Mouse (Mus musculus): Measurements from ENCODE around the gene Zfp609. TPM values are rescaled to one million over a fixed set of nuclear protein-coding genes. Genes with fewer than 3 reads are reported as not detected.

Zfp609 gene
- polyA plus RNA-seq, 1 experiment = 47.0 TPM

- Histone ChIP-seq H3K36me3 (ENCODE audit: control insufficient read depth, insufficient read depth, low read length, poor library complexity, severe bottlenecking) (no peaks in the 10 kb centered on the region), H3K9me3 (replicated peaks; ENCODE audit: control insufficient read depth, insufficient read depth, low read length, poor library complexity, severe bottlenecking) (no peaks in the 10 kb centered on the region), H3K4me1 (ENCODE audit: control insufficient read depth, insufficient read depth, low read length) (peaks cover 1% of the 10 kb centered on the region), H3K27ac (ENCODE audit: insufficient read depth, low read length) (no peak overlapping the region; the same call in 1 of the 2 replicates), H3K27me3 (ENCODE audit: control insufficient read depth, insufficient read depth, low read length, poor library complexity, severe bottlenecking) (no peaks in the 10 kb centered on the region), H3K4me3 (ENCODE audit: low read depth, low read length) (peak overlapping the region; percentile 79), H3K9ac (ENCODE audit: low read depth, poor library complexity, severe bottlenecking) (peak overlapping the region; percentile 88)
- TF ChIP-seq CTCF (IDR thresholded peaks at IDR 0.05; ENCODE audit: low read depth, low read length) (no peak), POLR2A (IDR thresholded peaks at IDR 0.05; ENCODE audit: insufficient read depth, low read length) (no peak), EP300 (IDR thresholded peaks at IDR 0.05; ENCODE audit: insufficient read depth, low read depth, low read length) (no peak)
These were observed 150.3 kb downstream of the Zfp609 start for GRCm38 (mm10) chr9:65677119-65677462.

GRCm38 (mm10) chr9:65676358-65677118 is 150.8 kb downstream of the Zfp609 start:
- Histone ChIP-seq H3K27ac (ENCODE audit: insufficient read depth, low read length) (no peak overlapping the region; the same call in 1 of the 2 replicates), H3K9ac (ENCODE audit: low read depth, poor library complexity, severe bottlenecking) (peak overlapping the region; percentile 88), H3K4me3 (ENCODE audit: low read depth, low read length) (peak overlapping the region; percentile 79), H3K4me1 (ENCODE audit: control insufficient read depth, insufficient read depth, low read length) (peaks cover 1% of the 10 kb centered on the region), H3K36me3 (ENCODE audit: control insufficient read depth, insufficient read depth, low read length, poor library complexity, severe bottlenecking) (no peaks in the 10 kb centered on the region), H3K9me3 (replicated peaks; ENCODE audit: control insufficient read depth, insufficient read depth, low read length, poor library complexity, severe bottlenecking) (no peaks in the 10 kb centered on the region), H3K27me3 (ENCODE audit: control insufficient read depth, insufficient read depth, low read length, poor library complexity, severe bottlenecking) (no peaks in the 10 kb centered on the region)
- TF ChIP-seq CTCF (IDR thresholded peaks at IDR 0.05; ENCODE audit: low read depth, low read length) (no peak), EP300 (IDR thresholded peaks at IDR 0.05; ENCODE audit: insufficient read depth, low read depth, low read length) (no peak), POLR2A (IDR thresholded peaks at IDR 0.05; ENCODE audit: insufficient read depth, low read length) (no peak)

- Histone ChIP-seq H3K9ac (ENCODE audit: low read depth, poor library complexity, severe bottlenecking) (peak overlapping the region; percentile 32; the same call in 1 of the 2 replicates), H3K4me1 (ENCODE audit: control insufficient read depth, insufficient read depth, low read length) (peaks cover 3% of the 10 kb centered on the region), H3K27me3 (ENCODE audit: control insufficient read depth, insufficient read depth, low read length, poor library complexity, severe bottlenecking) (no peaks in the 10 kb centered on the region), H3K27ac (ENCODE audit: insufficient read depth, low read length) (no peak overlapping the region), H3K9me3 (replicated peaks; ENCODE audit: control insufficient read depth, insufficient read depth, low read length, poor library complexity, severe bottlenecking) (no peaks in the 10 kb centered on the region), H3K4me3 (ENCODE audit: low read depth, low read length) (peak overlapping the region; percentile 24), H3K36me3 (ENCODE audit: control insufficient read depth, insufficient read depth, low read length, poor library complexity, severe bottlenecking) (no peaks in the 10 kb centered on the region)
- no peak for TF ChIP-seq POLR2A (IDR thresholded peaks at IDR 0.05; ENCODE audit: insufficient read depth, low read length)
- TF ChIP-seq EP300 (IDR thresholded peaks at IDR 0.05; ENCODE audit: insufficient read depth, low read depth, low read length) = no peak
- TF ChIP-seq CTCF (IDR thresholded peaks at IDR 0.05; ENCODE audit: low read depth, low read length) = no peak
These were observed 151.7 kb downstream of the Zfp609 start for GRCm38 (mm10) chr9:65675461-65676357.

GRCm38 (mm10) chr9:65672996-65673395 is 154.4 kb downstream of the Zfp609 start:
- H3K27ac ChIP-seq (ENCODE audit: insufficient read depth, low read length) = peak overlapping the region; percentile 0; the same call in 1 of the 2 replicates
- H3K4me1 ChIP-seq (ENCODE audit: control insufficient read depth, insufficient read depth, low read length) = peaks cover 3% of the 10 kb centered on the region
- H3K9me3 ChIP-seq (replicated peaks; ENCODE audit: control insufficient read depth, insufficient read depth, low read length, poor library complexity, severe bottlenecking) = no peaks in the 10 kb centered on the region
- no peak for TF ChIP-seq POLR2A (IDR thresholded peaks at IDR 0.05; ENCODE audit: insufficient read depth, low read length)
- no peak for TF ChIP-seq EP300 (IDR thresholded peaks at IDR 0.05; ENCODE audit: insufficient read depth, low read depth, low read length)
- TF ChIP-seq CTCF (IDR thresholded peaks at IDR 0.05; ENCODE audit: low read depth, low read length) = no peak
- H3K9ac ChIP-seq (ENCODE audit: low read depth, poor library complexity, severe bottlenecking) = no peak overlapping the region
- H3K36me3 ChIP-seq (ENCODE audit: control insufficient read depth, insufficient read depth, low read length, poor library complexity, severe bottlenecking) = no peaks in the 10 kb centered on the region
- H3K27me3 ChIP-seq (ENCODE audit: control insufficient read depth, insufficient read depth, low read length, poor library complexity, severe bottlenecking) = no peaks in the 10 kb centered on the region
- H3K4me3 ChIP-seq (ENCODE audit: low read depth, low read length) = no peak overlapping the region

GRCm38 (mm10) chr9:65671431-65671931 is 155.9 kb downstream of the Zfp609 start:
- Histone ChIP-seq H3K9me3 (replicated peaks; ENCODE audit: control insufficient read depth, insufficient read depth, low read length, poor library complexity, severe bottlenecking) (no peaks in the 10 kb centered on the region), H3K4me3 (ENCODE audit: low read depth, low read length) (no peak overlapping the region), H3K9ac (ENCODE audit: low read depth, poor library complexity, severe bottlenecking) (no peak overlapping the region), H3K36me3 (ENCODE audit: control insufficient read depth, insufficient read depth, low read length, poor library complexity, severe bottlenecking) (no peaks in the 10 kb centered on the region), H3K27me3 (ENCODE audit: control insufficient read depth, insufficient read depth, low read length, poor library complexity, severe bottlenecking) (no peaks in the 10 kb centered on the region), H3K4me1 (ENCODE audit: control insufficient read depth, insufficient read depth, low read length) (peaks cover 3% of the 10 kb centered on the region), H3K27ac (ENCODE audit: insufficient read depth, low read length) (peak overlapping the region; percentile 17; the same call in 1 of the 2 replicates)
- no peak for TF ChIP-seq CTCF (IDR thresholded peaks at IDR 0.05; ENCODE audit: low read depth, low read length)
- no peak for TF ChIP-seq EP300 (IDR thresholded peaks at IDR 0.05; ENCODE audit: insufficient read depth, low read depth, low read length)
- TF ChIP-seq POLR2A (IDR thresholded peaks at IDR 0.05; ENCODE audit: insufficient read depth, low read length) = no peak

Data from ES-Bruce4 (cell line).